Mouse (Mus musculus): ENCODE measurements at regions not wholly inside any gene's neighbourhood (a gene's known extent, or its start where the extent isn't known, plus 50 kb on each side); places are given as distances from the start of the nearest gene placed in this dataset.
A peak's percentile ranks its signal among the peaks of the same experiment; 100 is the strongest.

DNA sequence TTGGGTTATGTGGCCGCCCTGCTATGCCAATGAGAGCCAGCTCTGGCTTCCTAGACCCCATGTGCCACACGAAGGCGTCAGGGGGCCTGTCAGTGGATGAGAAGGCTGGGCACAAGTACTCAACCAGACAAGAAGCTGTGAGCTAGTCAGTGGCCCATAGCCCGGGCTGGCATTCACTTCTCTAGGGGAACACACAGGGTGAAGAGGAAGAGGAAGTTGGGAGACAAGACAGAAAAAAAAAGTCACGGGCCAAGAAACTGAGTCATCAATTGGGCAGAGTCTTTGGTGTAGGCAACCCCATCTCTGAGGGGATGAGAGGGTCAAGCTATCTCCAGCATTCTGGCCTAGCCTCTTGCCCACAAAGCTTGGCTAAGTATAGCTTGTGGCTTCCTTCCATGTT is 93.8 kb upstream of the Rybp start:
- H3K9me3 ChIP-seq (ENCODE audit: control insufficient read depth, low read length), result no peaks in the 10 kb centered on the region
- no peak overlapping the region for H3K27ac ChIP-seq (ENCODE audit: low read depth, low read length)
- no peaks in the 10 kb centered on the region for H3K36me3 ChIP-seq (ENCODE audit: control insufficient read depth, insufficient read depth, low read length)
- no peak overlapping the region for H3K4me3 ChIP-seq (ENCODE audit: low read depth, low read length)
- WGBS, result 88% methylated on average over 5 of the region's 5 CpGs
- no peaks in the 10 kb centered on the region for H3K27me3 ChIP-seq (ENCODE audit: control insufficient read depth, insufficient read depth, low read length)
- no peak for ATAC-seq (ENCODE audit: low FRiP score)
- H3K4me2 ChIP-seq (replicated peaks; ENCODE audit: low read depth, low read length), result no peak overlapping the region
- no peak for DNase-seq (ENCODE audit: low spot score)
- 0 out of 2 replicates have a peak, but pooled peaks cover 3% of the 10 kb centered on the region for H3K4me1 ChIP-seq (replicated peaks; ENCODE audit: control insufficient read depth, insufficient read depth, low read length)
- no peak overlapping the region for H3K9ac ChIP-seq (ENCODE audit: low read depth, low read length)

DNA sequence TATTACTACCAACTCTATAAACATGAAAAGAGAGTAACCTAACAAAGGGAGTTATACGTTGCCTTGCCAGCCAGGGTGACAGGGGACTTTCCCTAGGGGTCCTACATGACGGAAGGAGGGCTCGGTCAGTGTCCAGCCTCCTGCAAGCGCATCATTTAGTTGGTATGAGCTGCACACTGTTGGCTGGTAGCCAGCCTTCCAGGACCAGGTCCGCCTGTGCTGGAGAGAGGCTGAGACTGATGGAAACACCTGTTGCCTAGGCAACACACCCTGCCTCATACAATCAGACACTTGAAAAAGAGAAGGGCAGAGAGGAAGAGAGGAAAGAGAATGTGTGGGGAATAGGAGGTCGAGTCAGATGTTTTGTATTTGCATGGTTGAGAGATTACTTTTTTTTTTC is 93.3 kb upstream of the Rybp start:
- no peak overlapping the region for H3K4me3 ChIP-seq (ENCODE audit: low read depth, low read length)
- H3K4me2 ChIP-seq (replicated peaks; ENCODE audit: low read depth, low read length), result no peak overlapping the region
- peak; percentile 48; the same call in 1 of the 2 replicates for ATAC-seq (ENCODE audit: low FRiP score)
- no peak overlapping the region for H3K27ac ChIP-seq (ENCODE audit: low read depth, low read length)
- H3K9me3 ChIP-seq (ENCODE audit: control insufficient read depth, low read length), result no peaks in the 10 kb centered on the region
- no peaks in the 10 kb centered on the region for H3K36me3 ChIP-seq (ENCODE audit: control insufficient read depth, insufficient read depth, low read length)
- no peaks in the 10 kb centered on the region for H3K27me3 ChIP-seq (ENCODE audit: control insufficient read depth, insufficient read depth, low read length)
- WGBS, result 26% methylated on average over 6 of the region's 6 CpGs
- 0 out of 2 replicates have a peak, but pooled peaks cover 3% of the 10 kb centered on the region for H3K4me1 ChIP-seq (replicated peaks; ENCODE audit: control insufficient read depth, insufficient read depth, low read length)
- no peak overlapping the region for H3K9ac ChIP-seq (ENCODE audit: low read depth, low read length)
- DNase-seq (ENCODE audit: low spot score), result peak; percentile 62

DNA sequence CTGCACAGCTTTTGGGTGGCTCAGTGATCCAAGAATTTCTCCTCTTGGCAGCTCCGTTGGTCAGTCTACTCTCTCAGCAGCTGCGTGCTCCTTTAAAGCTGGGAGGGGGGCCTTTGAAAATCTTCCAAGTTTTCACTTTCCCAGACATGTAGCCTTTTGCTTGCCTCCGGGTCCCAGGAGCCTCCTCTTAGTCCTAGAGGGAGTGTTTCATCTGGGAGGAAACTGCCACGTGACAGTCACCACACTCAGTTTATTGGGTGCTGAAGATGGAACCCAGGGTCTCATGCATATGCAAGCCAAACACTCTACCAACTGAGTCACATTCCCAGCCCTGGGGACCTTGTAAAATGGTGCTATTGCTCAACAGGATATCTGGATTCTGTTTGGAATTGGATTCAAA is 92.5 kb upstream of the Rybp start:
- Histone ChIP-seq H3K27ac (ENCODE audit: low read depth, low read length) (no peak overlapping the region), H3K4me3 (ENCODE audit: low read depth, low read length) (no peak overlapping the region), H3K4me1 (replicated peaks; ENCODE audit: control insufficient read depth, insufficient read depth, low read length) (0 out of 2 replicates have a peak, but pooled peaks cover 3% of the 10 kb centered on the region), H3K4me2 (replicated peaks; ENCODE audit: low read depth, low read length) (no peak overlapping the region), H3K9ac (ENCODE audit: low read depth, low read length) (no peak overlapping the region), H3K27me3 (ENCODE audit: control insufficient read depth, insufficient read depth, low read length) (no peaks in the 10 kb centered on the region), H3K9me3 (ENCODE audit: control insufficient read depth, low read length) (no peaks in the 10 kb centered on the region), H3K36me3 (ENCODE audit: control insufficient read depth, insufficient read depth, low read length) (no peaks in the 10 kb centered on the region)
- WGBS, result 51% methylated on average over 4 of the region's 4 CpGs
- ATAC-seq (ENCODE audit: low FRiP score) (no peak), DNase-seq (ENCODE audit: low spot score) (no peak)

DNA sequence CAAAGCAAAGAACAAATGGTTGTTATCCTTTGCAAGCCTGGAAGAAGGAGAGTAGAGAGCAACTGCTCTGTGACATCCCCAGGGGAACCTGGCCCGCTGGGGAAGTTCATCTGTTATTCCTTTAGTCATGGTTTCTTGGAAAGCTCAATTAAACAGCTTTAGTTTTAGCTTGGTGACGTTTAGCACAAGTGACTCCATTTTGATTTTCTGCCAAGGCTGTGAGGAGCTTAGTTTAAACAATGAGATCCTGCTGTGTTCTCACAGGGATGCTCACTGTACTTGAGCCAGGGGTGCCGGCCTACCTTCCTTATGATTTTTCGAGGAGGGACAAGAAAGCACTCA is 91.2 kb upstream of the Rybp start:
- Histone ChIP-seq H3K27me3 (ENCODE audit: control insufficient read depth, insufficient read depth, low read length) (no peaks in the 10 kb centered on the region), H3K27ac (ENCODE audit: low read depth, low read length) (no peak overlapping the region), H3K4me1 (replicated peaks; ENCODE audit: control insufficient read depth, insufficient read depth, low read length) (0 out of 2 replicates have a peak, but pooled peaks cover 3% of the 10 kb centered on the region), H3K4me2 (replicated peaks; ENCODE audit: low read depth, low read length) (no peak overlapping the region), H3K9me3 (ENCODE audit: control insufficient read depth, low read length) (no peaks in the 10 kb centered on the region), H3K36me3 (ENCODE audit: control insufficient read depth, insufficient read depth, low read length) (no peaks in the 10 kb centered on the region), H3K9ac (ENCODE audit: low read depth, low read length) (no peak overlapping the region), H3K4me3 (ENCODE audit: low read depth, low read length) (no peak overlapping the region)
- 47% methylated on average over 4 of the region's 4 CpGs for WGBS
- no peak for ATAC-seq (ENCODE audit: low FRiP score)
- DNase-seq (ENCODE audit: low spot score), result no peak

DNA sequence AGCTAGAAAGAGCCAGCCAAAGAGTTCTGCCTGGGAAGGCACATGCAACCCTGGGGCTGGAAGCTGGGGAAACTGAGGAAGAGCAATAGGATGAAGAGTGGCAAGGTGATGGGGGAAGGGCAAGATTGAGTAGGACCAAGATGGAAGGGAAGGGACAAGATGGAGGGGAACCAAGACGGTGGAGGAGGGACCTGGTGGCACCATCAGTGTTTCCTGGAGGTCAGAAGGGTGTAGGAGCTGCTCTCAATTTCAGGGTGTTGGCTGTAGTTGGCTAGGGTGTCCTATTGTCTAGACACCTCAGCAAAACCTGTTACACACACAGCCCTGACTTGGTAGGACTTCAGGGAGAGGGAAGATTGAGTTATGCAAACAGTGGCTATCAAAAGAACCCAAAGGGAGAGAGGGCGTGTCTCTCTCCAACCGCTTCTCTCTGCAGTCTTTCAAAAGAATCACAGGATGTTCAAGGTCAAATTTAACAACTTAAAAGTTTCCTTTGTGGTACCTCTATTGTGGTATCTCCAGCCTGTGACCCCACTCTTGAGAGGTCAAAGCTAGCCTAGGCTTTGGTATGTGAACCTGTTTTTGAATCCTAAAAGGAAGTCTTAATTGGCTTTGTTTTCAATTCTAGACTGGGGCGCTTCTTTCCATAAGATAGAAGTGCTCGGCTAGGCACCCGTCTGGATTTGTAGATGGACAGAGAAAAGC is 90.7 kb upstream of the Rybp start:
- no peaks in the 10 kb centered on the region for H3K9me3 ChIP-seq (ENCODE audit: control insufficient read depth, low read length)
- no peak overlapping the region for H3K4me3 ChIP-seq (ENCODE audit: low read depth, low read length)
- WGBS, result 40% methylated on average over 6 of the region's 6 CpGs
- DNase-seq (ENCODE audit: low spot score) (no peak), ATAC-seq (ENCODE audit: low FRiP score) (no peak)
- H3K4me2 ChIP-seq (replicated peaks; ENCODE audit: low read depth, low read length), result no peak overlapping the region
- no peak overlapping the region for H3K27ac ChIP-seq (ENCODE audit: low read depth, low read length)
- peaks cover 1% of the 10 kb centered on the region; the same call in 1 of the 2 replicates for H3K27me3 ChIP-seq (ENCODE audit: control insufficient read depth, insufficient read depth, low read length)
- H3K36me3 ChIP-seq (ENCODE audit: control insufficient read depth, insufficient read depth, low read length), result no peaks in the 10 kb centered on the region
- 0 out of 2 replicates have a peak, but pooled peaks cover 3% of the 10 kb centered on the region for H3K4me1 ChIP-seq (replicated peaks; ENCODE audit: control insufficient read depth, insufficient read depth, low read length)
- H3K9ac ChIP-seq (ENCODE audit: low read depth, low read length), result no peak overlapping the region

DNA sequence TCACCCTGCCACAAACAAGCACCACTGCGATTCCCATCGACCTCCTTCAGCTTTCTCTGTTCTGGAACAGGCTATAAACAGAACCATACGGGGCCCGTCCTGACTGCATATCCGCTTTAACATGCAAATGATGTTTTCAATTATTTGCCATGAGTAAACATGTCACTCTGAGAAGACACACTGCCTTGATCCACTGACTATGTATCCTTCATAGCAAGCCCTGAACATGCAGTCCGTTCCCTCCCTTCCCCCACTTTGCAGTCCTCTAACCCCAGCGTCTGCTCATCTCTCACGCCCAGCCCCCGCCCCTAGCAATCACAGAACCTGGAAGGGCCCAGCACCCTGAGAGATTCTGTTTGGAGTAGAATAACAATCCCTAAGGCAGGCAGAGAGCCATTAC is 89.4 kb upstream of the Rybp start:
- Histone ChIP-seq H3K27me3 (ENCODE audit: control insufficient read depth, insufficient read depth, low read length) (peaks cover 2% of the 10 kb centered on the region; the same call in 1 of the 2 replicates), H3K36me3 (ENCODE audit: control insufficient read depth, insufficient read depth, low read length) (no peaks in the 10 kb centered on the region), H3K9ac (ENCODE audit: low read depth, low read length) (no peak overlapping the region), H3K9me3 (ENCODE audit: control insufficient read depth, low read length) (no peaks in the 10 kb centered on the region), H3K4me1 (replicated peaks; ENCODE audit: control insufficient read depth, insufficient read depth, low read length) (0 out of 2 replicates have a peak, but pooled peaks cover 3% of the 10 kb centered on the region), H3K4me3 (ENCODE audit: low read depth, low read length) (no peak overlapping the region), H3K27ac (ENCODE audit: low read depth, low read length) (no peak overlapping the region), H3K4me2 (replicated peaks; ENCODE audit: low read depth, low read length) (no peak overlapping the region)
- WGBS, result 31% methylated on average over 9 of the region's 9 CpGs
- ATAC-seq (ENCODE audit: low FRiP score), result no peak
- peak; percentile 26 for DNase-seq (ENCODE audit: low spot score)

DNA sequence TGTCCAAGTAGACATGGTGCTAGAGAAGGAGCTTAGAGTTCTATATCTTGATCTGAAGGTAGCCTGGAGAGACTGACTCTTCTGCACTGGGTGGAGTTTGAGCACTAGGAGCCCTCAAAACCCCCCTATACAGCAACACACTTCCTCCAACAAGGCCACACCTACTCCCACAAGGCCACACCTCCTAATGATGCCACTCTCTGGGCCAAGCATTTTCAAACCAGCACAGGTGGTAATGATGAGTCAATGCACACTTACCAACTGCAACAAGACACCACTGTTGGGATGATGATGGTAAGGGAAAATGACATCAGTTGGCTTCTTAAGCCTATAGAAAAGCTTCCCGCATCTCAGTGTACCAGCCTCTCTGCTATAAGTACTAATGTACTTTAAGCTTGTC is 83.5 kb upstream of the Rybp start:
- ATAC-seq (ENCODE audit: low FRiP score), result no peak
- no peak for DNase-seq (ENCODE audit: low spot score)
- no peaks in the 10 kb centered on the region for H3K36me3 ChIP-seq (ENCODE audit: control insufficient read depth, insufficient read depth, low read length)
- H3K4me3 ChIP-seq (ENCODE audit: low read depth, low read length), result no peak overlapping the region
- no peak overlapping the region for H3K27ac ChIP-seq (ENCODE audit: low read depth, low read length)
- H3K9me3 ChIP-seq (ENCODE audit: control insufficient read depth, low read length), result no peaks in the 10 kb centered on the region
- no peaks in the 10 kb centered on the region for H3K4me1 ChIP-seq (replicated peaks; ENCODE audit: control insufficient read depth, insufficient read depth, low read length)
- peaks cover 2% of the 10 kb centered on the region; the same call in 1 of the 2 replicates for H3K27me3 ChIP-seq (ENCODE audit: control insufficient read depth, insufficient read depth, low read length)
- no peak overlapping the region for H3K4me2 ChIP-seq (replicated peaks; ENCODE audit: low read depth, low read length)
- 96% methylated on average over 1 of the region's 1 CpGs for WGBS
- H3K9ac ChIP-seq (ENCODE audit: low read depth, low read length), result no peak overlapping the region

DNA sequence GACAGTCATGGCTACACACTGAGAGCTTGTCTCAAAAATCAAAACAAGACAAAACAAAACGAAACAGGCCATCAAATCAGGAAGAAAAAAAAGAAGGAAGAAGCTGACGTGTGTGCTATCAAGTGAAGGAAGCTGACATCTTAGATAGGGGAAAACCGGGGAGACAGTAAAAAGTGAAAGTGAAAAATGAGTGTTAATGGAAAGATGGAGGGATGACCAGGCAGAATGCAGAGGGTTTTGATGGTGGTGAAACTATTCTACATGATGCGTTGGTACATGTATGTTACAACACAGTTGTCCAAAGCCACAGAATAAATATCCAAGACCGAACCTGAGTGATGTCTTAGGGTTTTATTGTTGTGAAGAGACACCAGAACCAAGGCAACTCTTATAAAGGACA is 83.1 kb upstream of the Rybp start:
- Histone ChIP-seq H3K9ac (ENCODE audit: low read depth, low read length) (no peak overlapping the region), H3K27me3 (ENCODE audit: control insufficient read depth, insufficient read depth, low read length) (peaks cover 2% of the 10 kb centered on the region; the same call in 1 of the 2 replicates), H3K27ac (ENCODE audit: low read depth, low read length) (no peak overlapping the region), H3K4me1 (replicated peaks; ENCODE audit: control insufficient read depth, insufficient read depth, low read length) (no peaks in the 10 kb centered on the region), H3K36me3 (ENCODE audit: control insufficient read depth, insufficient read depth, low read length) (no peaks in the 10 kb centered on the region), H3K4me2 (replicated peaks; ENCODE audit: low read depth, low read length) (no peak overlapping the region), H3K9me3 (ENCODE audit: control insufficient read depth, low read length) (no peaks in the 10 kb centered on the region), H3K4me3 (ENCODE audit: low read depth, low read length) (no peak overlapping the region)
- DNase-seq (ENCODE audit: low spot score), result no peak
- 86% methylated on average over 5 of the region's 5 CpGs for WGBS
- ATAC-seq (ENCODE audit: low FRiP score), result no peak

DNA sequence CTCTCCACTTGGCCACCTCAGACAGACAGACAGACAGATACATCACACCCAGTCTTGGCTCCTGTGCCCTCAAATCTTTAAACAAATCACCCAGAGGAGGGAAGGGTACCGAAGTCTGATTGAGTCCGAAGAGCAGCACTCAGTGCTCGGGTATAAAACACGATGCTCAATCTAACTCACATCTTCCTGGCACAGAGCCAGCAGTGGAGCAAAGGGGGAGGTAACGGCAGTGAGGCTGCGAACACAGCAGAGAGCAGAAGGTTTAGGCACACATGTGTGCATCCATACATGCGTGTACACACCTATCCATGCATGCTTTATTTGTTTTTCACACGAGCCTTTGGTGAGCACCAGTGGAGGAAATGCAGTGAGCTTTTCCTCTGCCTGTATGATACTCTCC is 78.9 kb upstream of the Rybp start:
- Histone ChIP-seq H3K9me3 (ENCODE audit: control insufficient read depth, low read length) (no peaks in the 10 kb centered on the region), H3K4me2 (replicated peaks; ENCODE audit: low read depth, low read length) (no peak overlapping the region), H3K27me3 (ENCODE audit: control insufficient read depth, insufficient read depth, low read length) (no peaks in the 10 kb centered on the region), H3K27ac (ENCODE audit: low read depth, low read length) (no peak overlapping the region), H3K4me3 (ENCODE audit: low read depth, low read length) (no peak overlapping the region), H3K4me1 (replicated peaks; ENCODE audit: control insufficient read depth, insufficient read depth, low read length) (no peaks in the 10 kb centered on the region), H3K9ac (ENCODE audit: low read depth, low read length) (no peak overlapping the region), H3K36me3 (ENCODE audit: control insufficient read depth, insufficient read depth, low read length) (no peaks in the 10 kb centered on the region)
- DNase-seq (ENCODE audit: low spot score) (no peak), ATAC-seq (ENCODE audit: low FRiP score) (no peak)
- WGBS, result 82% methylated on average over 8 of the region's 8 CpGs

Data from hindbrain, embryonic 11.5 days (tissue).